Mouse (Mus musculus) left cerebral cortex, postnatal 36 days (tissue): ENCODE measurements around the gene Mtrex. TPM values are rescaled to one million over a fixed set of nuclear protein-coding genes. Genes with fewer than 3 reads are reported as not detected.
A peak's percentile ranks its signal among the peaks of the same experiment; 100 is the strongest.

ENCODE experiments used
- DNase-seq, 2 experiments: peaks; one replicate each; pipeline ENCODE4 v3.0.0; 2021 to 2022; ENCODE audit warnings: low spot score in 2 of 2, mixed read lengths in 1 of 2
- intact Hi-C: fragments of 180-260 bp; cut with DNase I; formaldehyde crosslinking; loops from one replicate; pipeline ENCODE4 v1.15.1; 2025
- total RNA-seq, 2 experiments: library from RNA; stranded (reverse); gene quantifications; 2 replicates each; pipeline ENCODE4 v1.2.3; 2021

Gene Mtrex
- 10 to 100 TPM; 39.3 to 45.5 TPM for total RNA-seq

GRCm38 (mm10) chr13:112927287-112928001 lies at the start of gene Mtrex, which contains the start of gene Dhx29:
TSS of gene Mtrex (minus strand) at chr13:112927398.
TSS of gene Dhx29 (plus strand) at chr13:112927454.
- intact Hi-C loops, result loop anchor here (5.0 kb wide), 2 partner anchors 60 to 110 kb away; partner anchors contain the start of genes Ccno and Cdc20b
- DNase-seq, result peak; percentile 99 to 100

- DNase-seq, result no peak
- intact Hi-C loops, result no loop called here
These were observed 49.5 kb upstream of the Mtrex start for GRCm38 (mm10) chr13:112976720-112977119.

GRCm38 (mm10) chr13:112967267-112967666 lies 40.1 kb upstream of the Mtrex start:
- no peak for DNase-seq
- intact Hi-C loops, result no loop called here

DNA sequence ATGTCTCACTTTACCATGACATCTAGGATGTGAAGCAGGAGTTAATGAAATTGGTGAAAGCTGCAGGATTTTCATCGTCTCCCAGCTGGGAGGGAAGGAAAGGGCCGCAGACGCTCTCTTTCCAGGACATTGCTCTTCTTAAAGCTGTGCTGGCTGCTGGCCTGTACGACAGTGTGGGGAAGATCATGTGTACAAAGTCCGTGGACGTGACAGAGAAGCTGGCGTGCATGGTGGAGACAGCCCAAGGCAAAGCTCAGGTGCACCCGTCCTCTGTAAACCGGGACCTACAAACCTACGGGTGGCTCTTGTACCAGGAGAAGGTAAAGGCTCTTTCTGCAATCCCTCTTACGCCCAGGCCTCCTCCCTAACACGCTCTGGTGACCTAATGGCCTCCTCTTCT lies 37.2 kb upstream of the Mtrex start:
- DNase-seq, result no peak
- intact Hi-C loops, result no loop called here

GRCm38 (mm10) chr13:112963081-112963480 lies 35.9 kb upstream of the Mtrex start:
- no peak for DNase-seq
- intact Hi-C loops, result no loop called here

- DNase-seq, result no peak
- intact Hi-C loops, result no loop called here
These were observed 26.9 kb upstream of the Mtrex start for GRCm38 (mm10) chr13:112954067-112954466.

- intact Hi-C loops, result no loop called here
- DNase-seq, result no peak
These were observed 18.7 kb upstream of the Mtrex start for GRCm38 (mm10) chr13:112945900-112946299.

GRCm38 (mm10) chr13:112945312-112945711 lies 18.1 kb upstream of the Mtrex start:
- intact Hi-C loops, result no loop called here
- peak; percentile 10 to 25 for DNase-seq

- intact Hi-C loops, result no loop called here
- DNase-seq, result peak; percentile 12 to 19
These were observed 14.7 kb upstream of the Mtrex start for GRCm38 (mm10) chr13:112941879-112942330.

- no peak for DNase-seq
- intact Hi-C loops, result no loop called here
These were observed 10.9 kb upstream of the Mtrex start for GRCm38 (mm10) chr13:112938130-112938529.

DNA sequence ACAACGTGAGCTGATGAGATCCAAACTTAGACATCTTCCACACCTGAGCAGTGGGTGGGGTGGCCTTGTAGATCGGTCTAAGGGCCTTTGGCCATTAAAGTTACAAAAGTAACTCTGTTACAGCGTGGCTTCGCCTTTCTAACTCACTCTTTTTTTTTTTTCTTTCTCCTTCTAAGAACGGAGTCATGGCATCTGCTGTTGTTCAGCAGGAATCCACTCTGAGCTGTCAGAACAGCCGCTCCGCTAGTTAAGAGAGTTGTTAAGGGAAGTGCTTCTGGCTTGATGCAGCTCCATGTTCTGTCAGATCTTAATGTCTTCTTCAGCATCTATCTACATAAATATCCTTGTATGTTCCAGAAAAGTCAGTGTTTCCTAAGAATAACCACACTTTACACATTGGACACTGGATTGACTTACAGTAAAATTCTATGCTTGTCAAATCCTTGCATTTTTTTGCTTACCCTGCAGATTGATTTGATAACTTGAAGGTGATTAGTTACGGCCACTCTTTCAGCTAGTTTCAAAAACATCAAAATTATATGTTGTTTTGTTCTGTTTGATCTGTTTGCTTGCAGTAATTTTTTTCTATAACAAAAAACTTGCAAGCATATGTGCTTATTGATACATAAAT lies 955 bp upstream of the Mtrex start:
- intact Hi-C loops, result loop anchor here (5.0 kb wide), 2 partner anchors 59 to 109 kb away; partner anchors contain the start of genes Ccno and Cdc20b
- no peak for DNase-seq

- DNase-seq, result no peak
These were observed 402 bp downstream of the Mtrex start for GRCm38 (mm10) chr13:112926796-112927195.

DNA sequence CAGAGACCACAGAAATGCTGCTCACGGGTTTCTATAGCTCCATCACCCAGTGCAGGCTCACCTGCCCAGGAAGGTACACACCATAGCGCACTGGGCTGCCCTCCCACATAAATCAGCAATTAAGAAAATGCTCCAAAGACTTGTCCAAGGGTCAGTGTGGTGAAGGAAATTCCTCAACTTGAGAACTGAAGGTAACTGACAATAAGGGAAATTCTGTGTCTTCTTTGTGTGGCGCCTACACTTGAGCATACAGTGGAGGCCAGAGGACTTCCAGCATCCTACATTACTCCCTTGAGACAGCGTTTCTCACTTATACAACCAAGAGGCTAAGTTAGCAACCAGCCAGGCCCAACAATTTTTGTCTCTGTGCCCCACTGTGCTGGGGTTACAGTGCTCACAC lies 1.2 kb downstream of the Mtrex start:
- intact Hi-C loops, result loop anchor here (5.0 kb wide), 2 partner anchors 61 to 111 kb away; partner anchors contain the start of genes Ccno and Cdc20b
- no peak for DNase-seq

More at GRCm38 (mm10) chr13:112926796-112927195, 402 bp downstream of the Mtrex start:
- intact Hi-C loops, result loop anchor here (5.0 kb wide), 2 partner anchors 61 to 111 kb away; partner anchors contain the start of genes Ccno and Cdc20b

DNA sequence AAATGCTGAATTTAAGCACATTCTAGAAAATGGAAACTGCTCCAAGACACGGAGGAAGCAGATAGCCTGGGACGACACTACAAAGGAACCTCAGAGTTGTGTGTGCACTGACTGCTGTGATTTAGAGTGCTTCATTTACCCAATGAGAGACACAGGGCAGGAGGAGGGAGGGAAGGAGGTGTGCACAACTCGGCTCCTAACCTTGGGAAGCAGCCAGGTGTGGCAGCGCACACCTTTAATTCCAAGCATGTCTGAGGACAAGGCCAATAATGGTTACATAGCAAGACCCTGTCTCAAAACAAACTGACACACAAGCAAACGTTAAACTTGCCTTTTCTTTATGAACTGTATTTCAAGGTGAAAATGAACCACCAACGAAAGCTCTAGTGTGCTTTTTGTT lies 1.9 kb downstream of the Mtrex start:
- intact Hi-C loops, result loop anchor here (5.0 kb wide), 2 partner anchors 62 to 112 kb away; partner anchors contain the start of genes Ccno and Cdc20b

DNA sequence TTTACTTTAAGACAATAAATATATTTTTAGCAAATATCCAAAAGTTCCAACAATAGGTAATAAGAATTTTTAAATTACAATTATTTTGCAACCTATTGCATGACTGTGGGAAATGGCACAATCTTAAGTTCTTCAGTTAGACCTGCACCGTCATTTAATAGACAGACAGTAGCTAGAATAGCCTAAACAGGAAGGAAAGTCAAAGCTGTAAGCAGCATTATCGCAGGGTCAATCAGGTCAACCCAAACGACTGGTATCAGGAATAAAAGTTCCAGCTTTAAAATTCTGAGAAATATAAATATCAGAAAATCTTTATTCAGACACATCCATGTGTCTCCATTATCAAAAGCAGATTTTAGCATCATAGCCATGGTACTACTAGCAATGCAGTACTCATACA lies 6.3 kb downstream of the Mtrex start:
- intact Hi-C loops, result no loop called here
- no peak for DNase-seq

More for the DNA sequence above, 1.9 kb downstream of the Mtrex start:
- DNase-seq, result no peak

DNA sequence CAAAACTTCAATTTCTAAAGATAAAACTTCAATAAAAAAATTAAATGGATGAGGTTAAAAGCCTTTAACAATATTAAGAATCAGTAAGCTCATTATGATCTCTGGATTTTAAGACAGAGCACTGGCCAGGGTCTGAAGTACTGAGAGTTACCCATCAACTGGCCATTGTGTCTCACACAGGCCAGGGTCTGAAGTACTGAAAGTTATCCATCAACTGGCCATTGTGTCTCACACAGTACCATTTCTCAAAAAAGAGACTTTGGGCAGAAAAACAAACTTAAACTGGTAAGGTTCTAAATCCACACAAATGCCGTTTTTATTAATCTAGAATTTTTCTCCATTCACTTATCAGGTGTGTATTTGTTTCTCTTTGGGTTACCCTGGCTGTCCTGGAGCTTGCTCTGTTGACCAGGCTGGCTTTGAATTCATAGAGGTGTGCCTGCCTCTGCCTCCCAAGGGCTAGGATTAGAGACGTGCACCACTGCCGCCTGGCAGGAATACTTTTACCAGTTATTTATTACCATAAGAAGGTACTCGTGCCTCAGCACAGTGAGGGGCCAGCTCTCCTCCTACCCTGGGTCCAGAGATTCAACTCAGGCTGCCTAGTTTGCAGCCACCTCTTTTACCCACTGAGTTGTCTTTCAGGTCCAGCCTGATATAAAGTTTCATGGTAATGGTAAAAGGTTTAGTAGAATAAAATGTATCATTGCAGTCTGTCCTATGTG lies 7.9 kb downstream of the Mtrex start:
- intact Hi-C loops, result no loop called here
- no peak for DNase-seq

DNA sequence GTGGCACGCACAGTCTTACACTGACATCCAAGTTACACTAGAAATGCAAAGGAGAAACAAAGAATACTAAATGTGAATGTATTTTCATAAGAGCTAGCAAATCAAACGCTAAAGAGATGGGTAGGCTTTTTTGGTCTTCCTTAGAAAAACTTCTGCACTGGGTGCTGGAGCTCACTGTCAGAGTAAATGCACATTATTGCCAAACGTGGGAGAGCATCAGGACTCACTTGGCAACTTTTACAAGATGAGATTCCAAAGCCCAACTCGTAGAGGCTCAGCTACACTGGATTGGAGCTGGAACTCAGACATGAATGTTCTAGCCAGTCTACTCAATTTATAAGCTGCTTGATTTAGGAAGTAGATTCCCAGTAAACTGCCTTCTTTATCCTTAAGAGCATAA lies 16.8 kb downstream of the Mtrex start:
- no peak for DNase-seq
- intact Hi-C loops, result no loop called here

GRCm38 (mm10) chr13:112909663-112910062 lies 17.5 kb downstream of the Mtrex start:
- intact Hi-C loops, result loop anchor here (5.0 kb wide), 1 partner anchor 237 kb away; no protein-coding TSS in a partner anchor
- DNase-seq, result no peak

- no peak for DNase-seq
- intact Hi-C loops, result no loop called here
These were observed 25.0 kb downstream of the Mtrex start for GRCm38 (mm10) chr13:112902176-112902575.

- intact Hi-C loops, result no loop called here
- no peak for DNase-seq
These were observed 40.0 kb downstream of the Mtrex start for GRCm38 (mm10) chr13:112887234-112887633.
